Comparison of ENCODE assay signal across 9 mouse cellular contexts in genomic region chr17:56808518-56808917, GRCm38 (mm10). TPM values are rescaled to one million over a fixed set of nuclear protein-coding genes. Genes with fewer than 3 reads are reported as not detected.
DNase-seq lines count a peak whose midpoint lies in the region; ATAC-seq and TF ChIP-seq lines count a peak whose summit lies in the region.
"Had no signal": no experiment of that assay in that cellular context is flagged by ENCODE, and none has a peak within 500 bp of the region (broad histone marks: within the 10 kb centered on the region; RNA-seq: fewer than 3 reads in every experiment).

No protein-coding gene starts in this region.

- POLR2A ChIA-PET in Patski (lab: Charles Lee) = no interaction called here

- no peak overlapping the region for H3K27ac ChIP-seq in hindbrain, embryonic 14.5 days
- H3K27ac ChIP-seq: macrophage had no signal

- CTCF ChIA-PET in Patski (lab: Charles Lee) = interaction anchor here (0.6 to 3.6 kb wide), 9 partner anchors 13 to 104 kb away, joined by 3 to 25 read pairs (median 5); no protein-coding TSS in a partner anchor

- H3K9me3 ChIP-seq in hindbrain, embryonic 14.5 days (ENCODE audit: control insufficient read depth, low read length) = no peaks in the 10 kb centered on the region

- peak; percentile 58 for ATAC-seq in Patski
- ATAC-seq in hindbrain, embryonic 14.5 days (ENCODE audit: low FRiP score) = peak; percentile 78

- no peak for TF ChIP-seq CTCF in Patski (IDR thresholded peaks at IDR 0.05)

- no peak overlapping the region for H3K4me3 ChIP-seq in hindbrain, embryonic 14.5 days (replicated peaks; ENCODE audit: low read length)

- no peaks in the 10 kb centered on the region for H3K36me3 ChIP-seq in hindbrain, embryonic 14.5 days (replicated peaks; ENCODE audit: control insufficient read depth, insufficient read depth)

- no peak overlapping the region for H3K9ac ChIP-seq in hindbrain, embryonic 14.5 days

- peaks cover 27% of the 10 kb centered on the region for H3K4me1 ChIP-seq in hindbrain, embryonic 14.5 days (replicated peaks; ENCODE audit: control insufficient read depth, insufficient read depth, low read length)

- in situ Hi-C loops in Patski (cut with MboI; ENCODE audit: low pct_unique_long_range_greater_than_20kb) = loop anchor here (5.0 kb wide), 2 partner anchors 49 to 144 kb away; no protein-coding TSS in a partner anchor

- no peaks in the 10 kb centered on the region for H3K27me3 ChIP-seq in Patski
- no peaks in the 10 kb centered on the region for H3K27me3 ChIP-seq in hindbrain, embryonic 14.5 days (ENCODE audit: control insufficient read depth, insufficient read depth, low read length)

- no peak for DNase-seq in Patski (ENCODE audit: low read depth, low spot score)
- DNase-seq in cerebellum, postnatal 25 days = peak; percentile 83 to 87
- peak; percentile 84 to 87 for DNase-seq in frontal cortex, postnatal 36 days (ENCODE audit: low spot score in 2 of 2)
- DNase-seq in hindbrain, embryonic 14.5 days (ENCODE audit: low spot score) = peak; percentile 89
- DNase-seq in layer of hippocampus, postnatal 25 days (ENCODE audit: extremely low spot score in 1 of 2, low spot score in 1 of 2) = peak; percentile 77 to 79
- DNase-seq in lung, postnatal 10 days = peak; percentile 90
- DNase-seq in ovary, postnatal 14 days (ENCODE audit: low spot score) = peak; percentile 67
- peak; percentile 69 for DNase-seq in thymus, postnatal 14 days

- H3K4me2 ChIP-seq in hindbrain, embryonic 14.5 days (replicated peaks) = no peak overlapping the region

- WGBS in hindbrain, embryonic 14.5 days = 9% methylated on average over 9 of the region's 9 CpGs

RNA-seq across cellular contexts. Expression of gene Rfx2, which starts 22.3 kb away (rescaled TPM):
- 7.7 TPM for polyA plus RNA-seq in Patski (2021)
- 3.3 and 4.3 TPM in 2 replicates for polyA plus RNA-seq in hindbrain, embryonic 14.5 days (2014; fragmentation: Nextera tagmentation; extraction: Ambion mirVana)
- 1 to 10 TPM; 3.8 to 4.4 TPM for total RNA-seq in layer of hippocampus, postnatal 25 days (2021)

RNA-seq across cellular contexts. Expression of gene Prr22, which starts 38.5 kb away (rescaled TPM):
- 0.89 TPM for polyA plus RNA-seq in Patski (2021)
- polyA plus RNA-seq in hindbrain, embryonic 14.5 days (2014; fragmentation: Nextera tagmentation; extraction: Ambion mirVana) = 0.76 and 0.78 TPM in 2 replicates
- total RNA-seq in layer of hippocampus, postnatal 25 days (2021) = 1 to 10 TPM in 1 of 2 experiments, under 1 TPM in 1; 0.89 to 1.6 TPM
- polyA plus RNA-seq: macrophage had no signal

RNA-seq across cellular contexts. Expression of gene Dus3l, which starts 44.0 kb away (rescaled TPM):
- polyA plus RNA-seq in Patski (2021) = 50.5 TPM
- 76.9 and 81.9 TPM in 2 replicates for polyA plus RNA-seq in hindbrain, embryonic 14.5 days (2014; fragmentation: Nextera tagmentation; extraction: Ambion mirVana)
- total RNA-seq in layer of hippocampus, postnatal 25 days (2021) = 10 to 100 TPM; 61.1 to 73.0 TPM

RNA-seq across cellular contexts. Expression of gene Nrtn, which starts 51.2 kb away (rescaled TPM):
- polyA plus RNA-seq in Patski (2021) = 7.1 TPM
- polyA plus RNA-seq in hindbrain, embryonic 14.5 days (2014; fragmentation: Nextera tagmentation; extraction: Ambion mirVana) = 2.8 and 3.8 TPM in 2 replicates
- total RNA-seq in layer of hippocampus, postnatal 25 days (2021) = 1 to 10 TPM; 2.7 to 3.6 TPM
- polyA plus RNA-seq: macrophage had no signal
